Mouse (Mus musculus) intestine, embryonic 14.5 days (tissue): ENCODE measurements at regions not wholly inside any gene's neighbourhood (a gene's known extent, or its start where the extent isn't known, plus 50 kb on each side); places are given as distances from the start of the nearest gene placed in this dataset.
A peak's percentile ranks its signal among the peaks of the same experiment; 100 is the strongest.

ENCODE experiments used
- ATAC-seq: fragments of 200-750 bp; cut with Nextera tagmentation; replicated peaks from 2 replicates; pipeline ENCODE4 v1.8.0; 2017; ENCODE audit warnings: low read depth, moderate number of reproducible peaks, moderate TSS enrichment, moderate library complexity; ENCODE audit not compliant: low FRiP score, low TSS enrichment
- DNase-seq: peaks from one replicate; pipeline ENCODE4 v3.0.0-alpha.2; 2018; ENCODE audit warnings: low spot score
- H3K27ac ChIP-seq: fragments of 300-500 bp; sonication (generic); 2 replicates; pipeline ENCODE4 v1.5.1; 2014; ENCODE audit warnings: low read depth, mild to moderate bottlenecking, control low read depth
- H3K27me3 ChIP-seq: fragments of 300-500 bp; sonication (generic); replicated peaks from 2 replicates; pipeline ENCODE4 v1.6.1; 2014; ENCODE audit warnings: low read length, control low read depth; ENCODE audit not compliant: control insufficient read depth, insufficient read depth
- H3K36me3 ChIP-seq: fragments of 300-500 bp; sonication (generic); 2 replicates; pipeline ENCODE4 v1.6.1; 2014; ENCODE audit warnings: low read length, control low read depth; ENCODE audit not compliant: control insufficient read depth, insufficient read depth
- H3K4me1 ChIP-seq: fragments of 300-500 bp; sonication (generic); replicated peaks from 2 replicates; pipeline ENCODE4 v1.6.1; 2014; ENCODE audit warnings: low read length, control low read depth, mixed read lengths; ENCODE audit not compliant: control insufficient read depth, insufficient read depth
- H3K4me2 ChIP-seq: fragments of 300-500 bp; sonication (generic); 2 replicates; pipeline ENCODE4 v1.6.1; 2014; ENCODE audit warnings: low read length
- H3K4me3 ChIP-seq: fragments of 300-500 bp; sonication (generic); 2 replicates; pipeline ENCODE4 v1.5.1; 2014; ENCODE audit warnings: low read depth, low read length, control low read depth, mixed read lengths
- H3K9ac ChIP-seq: fragments of 300-500 bp; sonication (generic); 2 replicates; pipeline ENCODE4 v1.6.1; 2014; ENCODE audit warnings: mild to moderate bottlenecking, low read length
- H3K9me3 ChIP-seq: fragments of 300-500 bp; sonication (generic); 2 replicates; pipeline ENCODE4 v1.6.1; 2016; ENCODE audit warnings: low read length, control low read depth; ENCODE audit not compliant: control insufficient read depth
- WGBS: fragments of 180-500 bp; shearing (Covaris S2); extraction: QIAGEN DNeasy Blood & Tissue Kit; methylation state at CpG from one replicate; pipeline ENCODE4 v1.1.7; 2014; 5-methylcytosine and 5-hydroxymethylcytosine counted together

GRCm38 (mm10) chr6:61101972-61102371 lies 78.2 kb upstream of the Ccser1 start:
- Histone ChIP-seq H3K9me3 (no peaks in the 10 kb centered on the region), H3K4me3 (no peak overlapping the region), H3K27ac (no peak overlapping the region), H3K4me1 (no peaks in the 10 kb centered on the region), H3K36me3 (no peaks in the 10 kb centered on the region), H3K9ac (no peak overlapping the region), H3K4me2 (no peak overlapping the region), H3K27me3 (no peaks in the 10 kb centered on the region)
- no peak for ATAC-seq
- WGBS, result 76% methylated on average over 6 of the region's 6 CpGs
- DNase-seq, result no peak

DNA sequence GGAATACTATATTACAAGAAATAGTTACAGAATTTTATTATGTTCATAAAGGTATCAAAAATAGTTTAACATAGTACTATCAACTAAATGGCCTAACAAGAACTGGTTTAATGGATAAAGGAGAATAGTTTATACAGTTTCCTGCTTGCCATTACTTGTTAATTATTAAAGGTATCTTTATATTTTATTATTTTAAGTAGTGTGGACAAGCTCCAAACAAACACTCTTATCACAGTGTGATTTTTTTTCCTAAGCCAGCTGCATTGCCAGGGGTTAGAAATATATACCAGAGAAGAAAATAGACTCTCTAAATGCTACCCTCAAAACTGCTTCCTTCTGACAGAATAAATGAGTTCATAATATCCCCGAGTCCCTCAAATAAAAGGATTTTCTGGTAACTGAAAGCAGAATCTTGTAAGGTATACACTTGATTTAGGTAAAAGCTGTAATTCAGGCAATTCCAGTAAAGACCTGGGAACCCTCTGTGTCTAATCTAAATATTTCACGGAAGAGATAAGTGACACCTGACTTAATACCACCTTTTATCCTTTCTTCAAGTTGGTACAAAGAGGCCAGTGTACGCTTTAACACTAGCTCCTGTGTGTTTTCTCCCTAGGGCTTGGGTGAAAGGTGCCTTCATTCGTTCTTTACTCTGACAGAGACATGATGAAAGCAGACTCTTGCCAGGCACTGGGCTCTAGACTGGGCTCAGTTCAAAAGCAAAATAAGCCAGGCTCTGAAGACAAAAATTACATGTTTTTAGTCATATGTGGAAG lies 76.5 kb upstream of the Ccser1 start:
- H3K4me3 ChIP-seq, result no peak overlapping the region
- ATAC-seq (peak; percentile 79), DNase-seq (no peak)
- H3K4me1 ChIP-seq, result no peaks in the 10 kb centered on the region
- 0 out of 2 replicates have a peak overlapping the region, but pooled peaks have one; percentile 7 for H3K27ac ChIP-seq
- WGBS, result 36% methylated on average over 4 of the region's 4 CpGs
- H3K4me2 ChIP-seq, result no peak overlapping the region
- H3K9me3 ChIP-seq, result no peaks in the 10 kb centered on the region
- no peaks in the 10 kb centered on the region for H3K36me3 ChIP-seq
- H3K9ac ChIP-seq, result no peak overlapping the region
- H3K27me3 ChIP-seq, result no peaks in the 10 kb centered on the region

GRCm38 (mm10) chr6:61115250-61115649 lies 64.9 kb upstream of the Ccser1 start:
- H3K27me3 ChIP-seq, result no peaks in the 10 kb centered on the region
- ATAC-seq (no peak), DNase-seq (no peak)
- no peaks in the 10 kb centered on the region for H3K4me1 ChIP-seq
- H3K9me3 ChIP-seq, result no peaks in the 10 kb centered on the region
- no peaks in the 10 kb centered on the region for H3K36me3 ChIP-seq
- no peak overlapping the region for H3K4me3 ChIP-seq
- 76% methylated on average over 1 of the region's 1 CpGs for WGBS
- no peak overlapping the region for H3K27ac ChIP-seq
- no peak overlapping the region for H3K9ac ChIP-seq
- no peak overlapping the region for H3K4me2 ChIP-seq

DNA sequence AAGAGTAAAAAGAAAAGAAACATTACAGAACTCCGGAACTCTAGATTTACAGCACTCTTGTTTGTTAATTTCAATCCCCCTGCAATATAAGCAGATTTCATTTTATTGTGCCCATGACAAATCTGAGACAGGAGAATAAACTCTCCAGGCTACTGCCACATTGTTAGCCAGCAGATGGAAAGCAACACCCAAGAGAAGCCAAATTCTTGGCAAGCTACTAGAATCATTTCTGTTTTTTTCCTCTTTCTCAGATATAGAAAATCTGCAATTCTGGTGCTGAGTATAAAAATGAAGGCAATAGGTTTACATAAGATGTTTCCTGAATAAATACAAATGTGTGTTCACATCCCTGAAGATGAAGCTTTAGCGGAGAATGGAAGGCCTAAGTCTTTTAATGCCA lies 60.5 kb upstream of the Ccser1 start:
- Histone ChIP-seq H3K4me1 (no peaks in the 10 kb centered on the region), H3K4me2 (no peak overlapping the region), H3K9ac (no peak overlapping the region), H3K4me3 (no peak overlapping the region), H3K36me3 (no peaks in the 10 kb centered on the region), H3K27me3 (no peaks in the 10 kb centered on the region), H3K27ac (no peak overlapping the region), H3K9me3 (no peaks in the 10 kb centered on the region)
- WGBS, result 54% methylated on average over 2 of the region's 2 CpGs
- DNase-seq (no peak), ATAC-seq (no peak)

DNA sequence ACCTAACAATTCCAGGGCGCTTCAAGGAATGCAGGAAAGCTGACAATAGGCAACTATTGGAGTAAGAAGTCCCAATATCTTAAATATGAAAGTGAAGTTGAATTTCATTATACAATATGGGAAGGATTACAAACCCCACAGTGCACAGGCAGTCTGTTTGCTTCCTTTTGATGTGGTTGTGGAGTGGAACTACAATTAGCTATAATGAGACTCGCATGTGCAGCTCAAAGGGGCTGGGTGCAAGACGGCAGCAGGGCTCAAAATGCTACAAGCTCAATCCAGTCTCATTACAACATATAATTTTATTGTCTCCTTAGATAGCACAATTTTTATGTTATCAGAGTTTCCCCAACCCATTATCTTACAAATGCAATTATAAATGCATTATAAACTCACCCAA lies 54.7 kb upstream of the Ccser1 start:
- Histone ChIP-seq H3K36me3 (no peaks in the 10 kb centered on the region), H3K27ac (no peak overlapping the region), H3K27me3 (no peaks in the 10 kb centered on the region), H3K9me3 (no peaks in the 10 kb centered on the region), H3K4me1 (no peaks in the 10 kb centered on the region), H3K4me3 (no peak overlapping the region), H3K4me2 (no peak overlapping the region), H3K9ac (no peak overlapping the region)
- 85% methylated on average over 3 of the region's 3 CpGs for WGBS
- DNase-seq (no peak), ATAC-seq (no peak)

GRCm38 (mm10) chr6:61127238-61127637 lies 52.9 kb upstream of the Ccser1 start:
- H3K27ac ChIP-seq, result no peak overlapping the region
- H3K9ac ChIP-seq, result no peak overlapping the region
- H3K27me3 ChIP-seq, result no peaks in the 10 kb centered on the region
- H3K36me3 ChIP-seq, result no peaks in the 10 kb centered on the region
- H3K9me3 ChIP-seq, result no peaks in the 10 kb centered on the region
- DNase-seq (no peak), ATAC-seq (no peak)
- H3K4me3 ChIP-seq, result no peak overlapping the region
- no peaks in the 10 kb centered on the region for H3K4me1 ChIP-seq
- H3K4me2 ChIP-seq, result no peak overlapping the region
- WGBS, result 92% methylated on average over 1 of the region's 1 CpGs

DNA sequence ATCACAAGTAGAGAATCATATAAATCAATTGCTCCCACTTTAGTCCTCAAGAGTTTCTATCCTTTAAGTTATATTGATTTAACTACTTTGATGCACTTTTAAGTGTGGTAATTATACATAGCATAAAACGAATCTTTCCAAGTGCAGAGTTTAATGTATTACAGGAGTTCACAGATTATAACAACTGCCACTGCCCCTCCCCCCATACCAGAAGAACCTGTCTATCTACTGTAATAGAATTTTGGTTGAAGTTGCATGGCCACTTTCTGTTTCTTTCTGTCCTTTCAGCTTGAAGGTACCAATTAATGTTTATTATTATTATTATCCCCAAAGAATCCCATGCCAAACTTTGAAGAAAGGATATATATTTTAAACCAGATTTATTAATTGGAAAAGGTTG lies 51.9 kb upstream of the Ccser1 start:
- H3K9ac ChIP-seq, result no peak overlapping the region
- no peaks in the 10 kb centered on the region for H3K4me1 ChIP-seq
- H3K4me3 ChIP-seq, result no peak overlapping the region
- no peaks in the 10 kb centered on the region for H3K27me3 ChIP-seq
- WGBS, result 73% methylated on average over 1 of the region's 1 CpGs
- no peak for ATAC-seq
- no peak overlapping the region for H3K27ac ChIP-seq
- no peak for DNase-seq
- H3K4me2 ChIP-seq, result no peak overlapping the region
- H3K36me3 ChIP-seq, result no peaks in the 10 kb centered on the region
- H3K9me3 ChIP-seq, result no peaks in the 10 kb centered on the region
